Mouse (Mus musculus): ENCODE data around the gene Zmiz1.

- TF ChIP-seq GATA1 (IDR thresholded peaks at IDR 0.05; ENCODE audit: low read length) (no peak), TAL1 (IDR thresholded peaks at IDR 0.05; ENCODE audit: low read length) (no peak)
Observed at GRCm38 (mm10) chr14:25555291-25555781, 96.4 kb downstream of the Zmiz1 start.
